19 mouse cellular contexts compared by ENCODE assay signal in genomic region chr2:170494784-170495710, GRCm38 (mm10). TPM values are rescaled to one million over a fixed set of nuclear protein-coding genes. Genes with fewer than 3 reads are reported as not detected.
A peak's percentile ranks its signal among the peaks of the same experiment; 100 is the strongest.
DNase-seq lines count a peak whose midpoint lies in the region; ATAC-seq lines count a peak whose summit lies in the region.
"Had no signal": no experiment of that assay in that cellular context is flagged by ENCODE, and none has a peak within 500 bp of the region (broad histone marks: within the 10 kb centered on the region; RNA-seq: fewer than 3 reads in every experiment).

No protein-coding gene starts in this region.

- peaks cover 32% of the 10 kb centered on the region for H3K4me1 ChIP-seq in hindbrain, embryonic 10.5 days (replicated peaks)
- peaks cover 13% of the 10 kb centered on the region for H3K4me1 ChIP-seq in hindbrain, embryonic 16.5 days (ENCODE audit: control insufficient read depth, insufficient read depth, low read depth, low read length)
- H3K4me1 ChIP-seq in neural tube, embryonic 15.5 days = peaks cover 17% of the 10 kb centered on the region
- H3K4me1 ChIP-seq in limb, embryonic 11.5 days (ENCODE audit: control insufficient read depth, insufficient read depth, low read length) = peaks cover 12% of the 10 kb centered on the region; the same call in 1 of the 2 replicates

- H3K9me3 ChIP-seq in hindbrain, embryonic 10.5 days = no peaks in the 10 kb centered on the region
- H3K9me3 ChIP-seq in hindbrain, embryonic 16.5 days (ENCODE audit: control insufficient read depth, low read length) = no peaks in the 10 kb centered on the region
- no peaks in the 10 kb centered on the region for H3K9me3 ChIP-seq in neural tube, embryonic 15.5 days (replicated peaks)
- H3K9me3 ChIP-seq in limb, embryonic 11.5 days (ENCODE audit: control insufficient read depth, low read length) = no peaks in the 10 kb centered on the region
- H3K9me3 ChIP-seq: stomach, embryonic 15.5 days had no signal

- H3K4me3 ChIP-seq in hindbrain, embryonic 10.5 days = peak overlapping the region; percentile 12; the same call in 1 of the 2 replicates
- no peak overlapping the region for H3K4me3 ChIP-seq in hindbrain, embryonic 16.5 days (ENCODE audit: low read length)
- no peak overlapping the region for H3K4me3 ChIP-seq in neural tube, embryonic 15.5 days (replicated peaks)
- no peak overlapping the region for H3K4me3 ChIP-seq in limb, embryonic 11.5 days (ENCODE audit: low read depth, low read length)
- H3K4me3 ChIP-seq: gastrocnemius, adult 2 months; stomach, embryonic 15.5 days had no signal

- H3K27me3 ChIP-seq in hindbrain, embryonic 10.5 days (ENCODE audit: insufficient read depth, poor library complexity, severe bottlenecking) = peaks cover 96% of the 10 kb centered on the region
- peaks cover 36% of the 10 kb centered on the region for H3K27me3 ChIP-seq in hindbrain, embryonic 16.5 days (replicated peaks; ENCODE audit: control insufficient read depth, insufficient read depth, low read length)
- H3K27me3 ChIP-seq in neural tube, embryonic 15.5 days (replicated peaks) = peaks cover 72% of the 10 kb centered on the region
- H3K27me3 ChIP-seq in limb, embryonic 11.5 days (ENCODE audit: control insufficient read depth, insufficient read depth, low read length) = peaks cover 45% of the 10 kb centered on the region

- H3K36me3 ChIP-seq in hindbrain, embryonic 10.5 days = no peaks in the 10 kb centered on the region
- H3K36me3 ChIP-seq in hindbrain, embryonic 16.5 days (ENCODE audit: control insufficient read depth, insufficient read depth, low read length) = no peaks in the 10 kb centered on the region
- H3K36me3 ChIP-seq in neural tube, embryonic 15.5 days = no peaks in the 10 kb centered on the region
- H3K36me3 ChIP-seq in limb, embryonic 11.5 days (ENCODE audit: control insufficient read depth, insufficient read depth, low read length) = no peaks in the 10 kb centered on the region
- H3K36me3 ChIP-seq: stomach, embryonic 15.5 days had no signal

- no peak overlapping the region for H3K9ac ChIP-seq in hindbrain, embryonic 16.5 days (ENCODE audit: low read depth, low read length)
- H3K9ac ChIP-seq in neural tube, embryonic 15.5 days (replicated peaks) = no peak overlapping the region
- H3K9ac ChIP-seq in limb, embryonic 11.5 days (ENCODE audit: low read length) = no peak overlapping the region
- H3K9ac ChIP-seq: stomach, embryonic 15.5 days had no signal

- no peak for ATAC-seq in hindbrain, embryonic 16.5 days
- ATAC-seq in neural tube, embryonic 15.5 days (ENCODE audit: low FRiP score) = no peak
- no peak for ATAC-seq in limb, embryonic 11.5 days (ENCODE audit: insufficient number of reproducible peaks, low FRiP score, low TSS enrichment, low read depth)

- 8% methylated on average over 31 of the region's 31 CpGs for WGBS in hindbrain, embryonic 10.5 days
- WGBS in hindbrain, embryonic 16.5 days = 9% methylated on average over 31 of the region's 31 CpGs
- 6% methylated on average over 31 of the region's 31 CpGs for WGBS in neural tube, embryonic 15.5 days
- WGBS in limb, embryonic 11.5 days = 5% methylated on average over 31 of the region's 31 CpGs

- intact Hi-C loops in heart, postnatal 36 days (cut with DNase I) = no loop called here

- H3K27ac ChIP-seq in hindbrain, embryonic 10.5 days = no peak overlapping the region
- no peak overlapping the region for H3K27ac ChIP-seq in hindbrain, embryonic 16.5 days (ENCODE audit: low read depth, low read length)
- H3K27ac ChIP-seq in neural tube, embryonic 15.5 days (replicated peaks) = no peak overlapping the region
- no peak overlapping the region for H3K27ac ChIP-seq in limb, embryonic 11.5 days (replicated peaks; ENCODE audit: low read depth, low read length)
- H3K27ac ChIP-seq: gastrocnemius, adult 2 months; stomach, embryonic 15.5 days had no signal

- peak; percentile 48 for DNase-seq in hindbrain, embryonic 10.5 days (ENCODE audit: low spot score)
- peak; percentile 50 for DNase-seq in neural tube, embryonic 10.5 days (ENCODE audit: extremely low spot score, low spot score)
- DNase-seq in limb, embryonic 11.5 days (ENCODE audit: low spot score) = peak; percentile 62
- DNase-seq in retina, postnatal 1 day = peak; percentile 27
- DNase-seq in right cerebral cortex, postnatal 36 days (ENCODE audit: low spot score in 2 of 2) = no peak
- no peak for DNase-seq in heart, postnatal 36 days
- DNase-seq: cerebellum, adult 9-11 months; gastrocnemius, adult 2 months; heart, postnatal 14 days; lung, postnatal 10 days; thymus, postnatal 4 days had no signal

- no peak overlapping the region for H3K4me2 ChIP-seq in hindbrain, embryonic 16.5 days (ENCODE audit: low read length)
- H3K4me2 ChIP-seq in neural tube, embryonic 15.5 days = no peak overlapping the region
- no peak overlapping the region for H3K4me2 ChIP-seq in limb, embryonic 11.5 days (ENCODE audit: low read depth, severe bottlenecking)
- H3K4me2 ChIP-seq: stomach, embryonic 15.5 days had no signal

RNA-seq across cellular contexts. Expression of gene Pfdn4, which starts 1.2 kb away (rescaled TPM):
- 93.1 and 104 TPM in 2 replicates for polyA plus RNA-seq in hindbrain, embryonic 10.5 days (2016; fragmentation: Nextera tagmentation; extraction: Ambion mirVana)
- polyA plus RNA-seq in hindbrain, embryonic 16.5 days (2015; fragmentation: Nextera tagmentation; extraction: Ambion mirVana) = 99.8 and 124 TPM in 2 replicates
- polyA plus RNA-seq in neural tube, embryonic 15.5 days (2015; fragmentation: Nextera tagmentation; extraction: Ambion mirVana) = 125 and 142 TPM in 2 replicates
- 102 and 107 TPM in 2 replicates for polyA plus RNA-seq in limb, embryonic 11.5 days (2014; fragmentation: Nextera tagmentation; extraction: Ambion mirVana)
- 10 to 100 TPM; 11.1 to 12.4 TPM for total RNA-seq in heart, postnatal 36 days (2021)

RNA-seq across cellular contexts. Expression of gene Cyp24a1, which starts 1.9 kb away (rescaled TPM):
- polyA plus RNA-seq in hindbrain, embryonic 10.5 days (2016; fragmentation: Nextera tagmentation; extraction: Ambion mirVana) = 0.07 and 0.17 TPM in 2 replicates
- 0.08 and 0.10 TPM in 2 replicates for polyA plus RNA-seq in hindbrain, embryonic 16.5 days (2015; fragmentation: Nextera tagmentation; extraction: Ambion mirVana)
- 0.12 TPM in 1 of 2 replicates, not detected in the other for polyA plus RNA-seq in neural tube, embryonic 15.5 days (2015; fragmentation: Nextera tagmentation; extraction: Ambion mirVana)
- polyA plus RNA-seq in limb, embryonic 11.5 days (2014; fragmentation: Nextera tagmentation; extraction: Ambion mirVana) = not detected in 2 replicates
- total RNA-seq in heart, postnatal 36 days (2021) = not detected
- total RNA-seq: gastrocnemius, adult 2 months; heart, adult 8-10 months; heart, postnatal 14 days; layer of hippocampus, postnatal 25 days; liver, adult 2 months; monocyte, adult 5-6 weeks had no signal
- polyA plus RNA-seq: C2C12; liver, adult 2 months; stomach, embryonic 15.5 days had no signal

Comparison
In these comparisons a context has a peak if more than half of its experiments do, and no peak if none do; other contexts are left out.
1. DNase-seq: peak in hindbrain, embryonic 10.5 days (single experiment), neural tube, embryonic 10.5 days (single experiment), limb, embryonic 11.5 days (single experiment) and retina, postnatal 1 day (single experiment); none in right cerebral cortex, postnatal 36 days (0 of 2) and heart, postnatal 36 days (0 of 2).